Mouse (Mus musculus): Measurements from ENCODE around the gene Prrg2.

- TF ChIP-seq POLR2A (IDR thresholded peaks at IDR 0.05; ENCODE audit: control insufficient read depth, low read depth, low read length) (no peak), CTCF (IDR thresholded peaks at IDR 0.05; ENCODE audit: control insufficient read depth, insufficient read depth, insufficient replicate concordance, low read depth, low read length) (no peak)
Measured at GRCm38 (mm10) chr7:45077322-45077721, 14.8 kb upstream of the Prrg2 start.

Measured in testis, adult 2 months (tissue).